Mouse (Mus musculus) ES-E14 (cell line): Measurements from ENCODE around the gene Ncam1. TPM values are rescaled to one million over a fixed set of nuclear protein-coding genes. Genes with fewer than 3 reads are reported as not detected.

Experiments used
- DNase-seq: peaks from one replicate; pipeline ENCODE4 v3.0.0-alpha.2; 2013; ENCODE audit warnings: low read depth, low spot score
- H3K27ac ChIP-seq: 2 replicates; pipeline ENCODE4 v1.5.1; 2012; ENCODE audit warnings: low read depth, mild to moderate bottlenecking, low read length, moderate library complexity, mixed read lengths; ENCODE audit not compliant: poor library complexity, insufficient read depth, severe bottlenecking
- H3K36me3 ChIP-seq: 2 replicates; pipeline ENCODE4 v1.6.1; 2012; ENCODE audit warnings: mild to moderate bottlenecking, low read length, moderate library complexity, mixed read lengths; ENCODE audit not compliant: control insufficient read depth, poor library complexity, insufficient read depth, severe bottlenecking
- H3K4me1 ChIP-seq, 2 experiments: fragments of 150-350 bp in 1 of 2; sonication (generic) in 1 of 2; 2 replicates each; pipeline ENCODE4 v1.6.1; 2012; ENCODE audit warnings: low read length in 2 of 2, mild to moderate bottlenecking in 1 of 2, mixed read lengths in 1 of 2; ENCODE audit not compliant: control insufficient read depth in 2 of 2, insufficient read depth in 2 of 2, poor library complexity in 1 of 2
- H3K4me3 ChIP-seq, 2 experiments: fragments of 150-350 bp in 1 of 2; sonication (generic) in 1 of 2; 2 replicates each; pipeline ENCODE4 v1.5.1; 2012; ENCODE audit warnings: low read length in 2 of 2, low read depth in 1 of 2, mild to moderate bottlenecking in 1 of 2, mixed read lengths in 1 of 2; ENCODE audit not compliant: insufficient read depth in 1 of 2, poor library complexity in 1 of 2, severe bottlenecking in 1 of 2
- H3K9ac ChIP-seq: 2 replicates; pipeline ENCODE4 v1.6.1; 2012; ENCODE audit warnings: low read depth, mild to moderate bottlenecking, low read length, mixed read lengths; ENCODE audit not compliant: poor library complexity, insufficient read depth, severe bottlenecking
- H3K9me3 ChIP-seq: fragments of 150-350 bp; sonication (generic); 2 replicates; pipeline ENCODE4 v1.6.1; 2012; ENCODE audit warnings: low read depth, mild to moderate bottlenecking, low read length; ENCODE audit not compliant: control insufficient read depth, insufficient read depth
- CHD2 ChIP-seq: IDR thresholded peaks from 2 replicates; pipeline ENCODE4 v1.6.1; 2014; ENCODE audit warnings: mild to moderate bottlenecking, low read depth, low read length, inconsistent platforms
- HCFC1 ChIP-seq: IDR thresholded peaks from 2 replicates; pipeline ENCODE4 v1.6.1; 2012; ENCODE audit warnings: low read length, inconsistent platforms, borderline replicate concordance; ENCODE audit not compliant: insufficient read depth
- MAFK ChIP-seq: IDR thresholded peaks from 2 replicates; pipeline ENCODE4 v1.6.1; 2014; ENCODE audit warnings: mild to moderate bottlenecking, low read depth, low read length, inconsistent platforms; ENCODE audit not compliant: insufficient read depth
- ZC3H11A ChIP-seq: IDR thresholded peaks from 2 replicates; pipeline ENCODE4 v1.6.1; 2012; ENCODE audit warnings: low read depth, mild to moderate bottlenecking, inconsistent platforms, low read length, borderline replicate concordance
- ZNF384 ChIP-seq: IDR thresholded peaks from 2 replicates; pipeline ENCODE4 v1.6.1; 2012; ENCODE audit warnings: low read depth, low read length, inconsistent platforms
- in situ Hi-C, 2 experiments: fragments of 600-800 bp; cut with MboI; formaldehyde crosslinking; loops; one replicate each; pipeline ENCODE4 v1.15.1; 2025; ENCODE audit warnings: low sequenced_read_pairs in 2 of 2, inconsistent platforms in 1 of 2; ENCODE audit not compliant: unreplicated experiment in 2 of 2
- total RNA-seq: library from RNA; depleted of rRNA; stranded (reverse); fragments of 300-350 nt; gene quantifications from 2 replicates; pipeline ENCODE4 v1.2.3, GENCODE M21; 2012

Ncam1 gene
- total RNA-seq, 1 experiment = 36.8 TPM

DNA sequence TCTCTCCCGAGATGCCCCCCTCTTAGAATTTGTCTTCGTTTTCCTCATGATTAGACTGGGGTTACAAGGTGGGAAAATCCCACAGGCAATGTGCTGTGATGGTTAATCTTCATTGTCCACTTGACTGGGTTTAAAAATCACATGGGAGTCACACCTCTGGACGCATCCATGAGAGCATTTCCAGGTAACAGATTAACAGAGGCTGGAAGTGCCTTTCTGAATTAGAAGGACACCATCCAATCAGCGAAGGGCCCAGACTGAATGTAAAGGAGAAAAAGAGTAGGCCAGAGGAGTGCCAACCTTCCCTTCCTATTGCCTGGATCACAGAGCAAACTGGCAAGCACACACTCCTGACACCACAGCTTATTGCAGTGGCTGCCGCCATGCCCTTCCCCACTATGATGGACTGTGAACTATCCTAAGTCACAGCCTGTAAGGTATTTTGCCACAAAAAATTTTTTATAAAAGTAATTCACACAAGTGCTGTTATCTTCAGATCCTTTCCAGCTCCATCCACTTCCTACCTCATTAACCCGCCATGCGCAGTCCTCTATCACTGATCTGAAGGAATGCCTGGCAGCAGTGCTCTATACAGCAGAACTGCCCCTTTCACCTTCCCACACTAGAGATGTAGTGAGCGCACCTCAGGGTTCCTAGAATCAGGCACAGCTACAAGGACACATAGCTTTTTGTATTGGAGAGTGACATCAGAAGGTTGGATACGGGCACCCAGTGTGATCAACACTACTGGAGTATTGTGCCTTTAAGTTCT lies 94.3 kb downstream of the Ncam1 start:
- H3K4me3 ChIP-seq = no peak overlapping the region
- in situ Hi-C loops = no loop called here
- DNase-seq = no peak
- H3K9ac ChIP-seq = no peak overlapping the region
- no peak overlapping the region for H3K27ac ChIP-seq
- TF ChIP-seq HCFC1 (no peak), CHD2 (no peak), ZNF384 (no peak)
- no peaks in the 10 kb centered on the region for H3K4me1 ChIP-seq
- no peaks in the 10 kb centered on the region for H3K9me3 ChIP-seq
- no peaks in the 10 kb centered on the region for H3K36me3 ChIP-seq

DNA sequence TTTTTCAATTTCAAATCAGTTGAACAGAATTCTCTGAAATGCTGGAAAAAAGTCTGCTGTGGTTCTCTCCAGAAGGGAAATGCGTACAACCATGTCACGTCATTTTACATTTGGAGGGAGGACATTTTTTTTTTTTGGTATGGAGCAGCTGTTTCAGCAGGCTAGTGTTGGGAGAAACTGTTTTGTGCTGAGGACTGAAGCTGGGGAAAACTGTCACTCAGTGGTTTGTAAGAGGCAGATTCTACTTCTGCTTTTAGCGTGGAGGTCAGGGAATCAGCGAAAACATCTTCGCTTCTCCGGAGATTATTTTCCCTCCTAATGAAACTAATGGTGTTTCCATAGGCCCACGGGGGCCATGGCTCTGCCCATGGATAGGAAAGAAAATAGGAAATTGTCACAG lies 103.4 kb downstream of the Ncam1 start:
- Histone ChIP-seq H3K9me3 (no peaks in the 10 kb centered on the region), H3K27ac (no peak overlapping the region), H3K9ac (no peak overlapping the region), H3K36me3 (no peaks in the 10 kb centered on the region), H3K4me3 (no peak overlapping the region), H3K4me1 (no peaks in the 10 kb centered on the region)
- in situ Hi-C loops = no loop called here
- DNase-seq = no peak
- TF ChIP-seq CHD2 (no peak), MAFK (no peak), HCFC1 (no peak), ZC3H11A (no peak), ZNF384 (no peak)

DNA sequence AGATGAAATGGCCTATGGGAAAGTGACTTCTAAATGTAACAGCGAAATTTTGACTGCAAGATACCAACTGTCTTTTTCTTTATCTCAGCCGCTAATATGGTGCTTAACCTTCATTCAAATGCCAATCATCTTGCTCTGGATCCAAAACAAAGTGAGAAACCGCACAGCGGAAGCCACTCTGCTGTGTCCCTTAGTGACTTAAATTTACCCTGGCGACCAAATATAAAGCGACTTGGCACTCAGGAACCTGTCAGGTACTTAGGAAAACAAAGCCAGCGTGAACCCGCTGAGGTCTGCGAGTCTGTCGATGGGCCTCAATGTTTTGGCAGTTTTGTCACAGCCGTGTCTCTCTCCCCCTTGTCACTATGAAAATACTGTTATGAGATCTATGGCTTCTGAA lies 105.9 kb downstream of the Ncam1 start:
- no peaks in the 10 kb centered on the region for H3K9me3 ChIP-seq
- H3K4me1 ChIP-seq = no peaks in the 10 kb centered on the region
- no peak for DNase-seq
- no peak overlapping the region for H3K27ac ChIP-seq
- in situ Hi-C loops = no loop called here
- no peaks in the 10 kb centered on the region for H3K36me3 ChIP-seq
- H3K9ac ChIP-seq = no peak overlapping the region
- TF ChIP-seq MAFK (no peak), CHD2 (no peak), ZC3H11A (no peak), HCFC1 (no peak), ZNF384 (no peak)
- no peak overlapping the region for H3K4me3 ChIP-seq

DNA sequence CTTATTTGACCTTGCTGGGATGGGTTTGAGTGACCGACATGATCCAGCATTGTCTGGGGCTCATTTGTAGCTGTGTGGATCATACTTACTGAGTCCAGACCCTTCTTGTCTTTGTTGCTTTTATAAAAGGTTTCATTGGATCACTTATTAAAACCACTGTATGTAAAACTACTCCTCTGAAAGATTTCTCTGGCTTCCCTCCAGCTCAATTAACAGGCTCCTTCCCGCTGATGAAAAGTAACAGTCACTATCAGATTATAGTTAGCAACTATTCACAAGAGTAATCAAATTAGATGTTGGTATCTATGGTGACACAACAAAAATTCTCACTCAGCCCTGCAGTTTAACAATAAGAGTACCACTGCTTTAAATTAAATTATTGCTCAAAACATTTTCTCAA lies 107.4 kb downstream of the Ncam1 start:
- TF ChIP-seq ZNF384 (no peak), CHD2 (no peak), ZC3H11A (no peak), HCFC1 (no peak), MAFK (no peak)
- H3K4me1 ChIP-seq = no peaks in the 10 kb centered on the region
- no peak for DNase-seq
- H3K27ac ChIP-seq = no peak overlapping the region
- no peaks in the 10 kb centered on the region for H3K36me3 ChIP-seq
- no peak overlapping the region for H3K4me3 ChIP-seq
- no peaks in the 10 kb centered on the region for H3K9me3 ChIP-seq
- H3K9ac ChIP-seq = no peak overlapping the region
- in situ Hi-C loops = no loop called here
